Mouse (Mus musculus): ENCODE results near the gene Zfp362.

DNA sequence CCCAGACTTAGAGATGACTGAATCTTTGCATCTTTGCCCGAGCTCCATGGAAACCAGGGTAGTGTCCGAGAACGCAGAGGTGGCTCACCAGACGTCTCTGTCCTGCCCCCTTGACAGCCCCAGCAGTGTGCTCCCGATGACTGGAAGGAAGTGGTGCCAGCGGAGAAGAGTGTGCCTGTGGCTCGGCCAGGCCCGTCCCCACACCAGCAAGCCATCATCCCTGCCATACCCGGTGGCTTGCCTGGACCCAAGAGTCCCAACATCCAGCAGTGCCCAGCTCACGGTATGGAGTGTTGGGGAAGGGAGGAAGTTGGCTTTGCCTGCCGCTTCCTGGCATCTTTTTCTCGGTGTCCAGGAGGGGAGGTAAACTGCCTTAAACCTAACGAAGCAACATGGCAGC is 82.4 kb downstream of the Zfp362 start:
- TF ChIP-seq CTCF (conservative IDR thresholded peaks at IDR 0.05; ENCODE audit: low read length) (no peak), NANOG (IDR thresholded peaks at IDR 0.05; ENCODE audit: borderline replicate concordance, low read length) (no peak), POU5F1 (IDR thresholded peaks at IDR 0.05; ENCODE audit: borderline replicate concordance, low read length) (no peak)

Data from E14TG2a.4 (cell line).